Mouse (Mus musculus): Measurements from ENCODE around the gene Sema4c. TPM values are rescaled to one million over a fixed set of nuclear protein-coding genes. Genes with fewer than 3 reads are reported as not detected.

The Sema4c gene
- polyA plus RNA-seq (2014; fragmentation: Illumina TruSeq; extraction: RNeasy Lipid Tissue Mini Kit (QIAGEN cat#74804); ENCODE audit: low replicate concordance) = 0.19 TPM

GRCm38 (mm10) chr1:36558031-36558993, at the start of gene Sema4c:
Sema4c (minus strand) TSS chr1:36558349.

GRCm38 (mm10) chr1:36546888-36547471, 11.2 kb downstream of the Sema4c start, which contains the start of gene Ankrd39:
Ankrd39 (minus strand) TSS chr1:36547445.

DNA sequence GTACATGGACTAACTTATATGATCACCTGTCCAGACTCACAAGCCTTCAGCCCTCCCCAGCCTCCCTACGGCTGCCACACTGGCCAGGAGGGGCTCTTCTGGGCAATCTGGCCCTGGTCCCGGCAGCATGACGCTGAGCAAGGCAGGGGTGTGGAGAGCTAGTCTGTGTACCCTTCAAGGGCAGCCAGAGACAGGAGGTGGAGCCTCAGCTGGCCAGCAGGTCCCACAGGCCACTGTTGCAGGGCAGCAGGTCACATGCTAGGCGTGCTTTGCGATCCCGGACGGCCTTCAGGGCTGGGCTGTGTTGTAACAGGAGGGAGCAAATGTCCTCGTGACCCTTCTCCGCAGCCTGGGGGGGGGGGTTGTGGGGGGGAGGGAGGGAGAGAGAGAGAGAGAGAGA, 19.0 kb downstream of the Sema4c start, which contains the start of gene Gm42417:
Gene Gm42417, minus strand, starts transcription at position 244 of the 400 bp plus-strand sequence.

GRCm38 (mm10) chr1:36536783-36537182, 21.4 kb downstream of the Sema4c start, which contains the start of gene Ankrd23:
Ankrd23 (minus strand) TSS chr1:36536883.

DNA sequence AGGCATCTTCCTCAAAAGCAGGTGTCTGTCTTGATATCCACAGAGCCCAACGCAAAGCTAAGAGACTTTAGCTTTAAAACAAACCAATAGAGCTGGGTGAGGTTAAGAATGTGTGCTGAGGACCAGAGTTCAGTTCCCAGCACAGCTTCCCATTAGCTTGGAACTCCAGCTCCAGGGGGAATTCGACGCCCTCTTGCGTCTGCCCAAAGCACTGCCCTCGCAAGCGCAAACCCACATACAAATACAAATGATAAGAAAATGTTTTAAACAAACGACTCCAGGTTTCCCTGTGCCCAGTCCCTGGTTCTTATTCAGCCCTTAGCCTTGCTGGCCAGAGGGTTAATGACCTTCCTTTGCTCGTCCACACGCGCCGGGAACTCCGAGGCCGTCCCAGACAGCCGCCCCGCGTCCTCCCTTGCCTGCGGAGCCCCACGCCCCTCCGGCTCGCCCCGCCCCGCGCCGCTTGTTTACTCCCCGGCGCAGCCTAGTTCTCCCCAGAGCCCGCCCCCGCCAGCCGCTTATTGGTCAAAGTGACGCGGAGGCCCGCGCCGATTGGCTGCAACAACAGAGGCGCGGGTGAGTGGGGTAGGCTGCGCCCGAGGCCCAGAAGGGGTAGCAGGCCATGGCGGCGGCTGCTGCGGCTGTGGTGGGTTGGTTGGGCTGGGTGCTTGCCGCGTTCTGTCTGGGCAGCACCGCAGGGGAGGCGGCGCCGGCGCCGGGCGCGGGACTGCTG, 46.7 kb downstream of the Sema4c start, which contains the start of gene Cnnm3:
Gene Cnnm3, plus strand, starts transcription at position 579 of the 733 bp plus-strand sequence.

Other genes starting within 250 kb of the Sema4c start
- gene Kansl3, start 189.2 kb downstream of the Sema4c start, polyA plus RNA-seq (2014; fragmentation: Illumina TruSeq; extraction: RNeasy Lipid Tissue Mini Kit (QIAGEN cat#74804); ENCODE audit: low replicate concordance) = 11.0 TPM
- gene Fer1l5, start 186.1 kb downstream of the Sema4c start, polyA plus RNA-seq (2014; fragmentation: Illumina TruSeq; extraction: RNeasy Lipid Tissue Mini Kit (QIAGEN cat#74804); ENCODE audit: low replicate concordance) = not detected
- 2.9 TPM for gene Lman2l, start 113.1 kb downstream of the Sema4c start, polyA plus RNA-seq (2014; fragmentation: Illumina TruSeq; extraction: RNeasy Lipid Tissue Mini Kit (QIAGEN cat#74804); ENCODE audit: low replicate concordance)
- 13.8 TPM for gene Cnnm4, start 86.7 kb downstream of the Sema4c start, polyA plus RNA-seq (2014; fragmentation: Illumina TruSeq; extraction: RNeasy Lipid Tissue Mini Kit (QIAGEN cat#74804); ENCODE audit: low replicate concordance)
- 3.8 TPM for gene Cnnm3, start 46.5 kb downstream of the Sema4c start, polyA plus RNA-seq (2014; fragmentation: Illumina TruSeq; extraction: RNeasy Lipid Tissue Mini Kit (QIAGEN cat#74804); ENCODE audit: low replicate concordance)
- not detected for gene Ankrd23, start 21.5 kb downstream of the Sema4c start, polyA plus RNA-seq (2014; fragmentation: Illumina TruSeq; extraction: RNeasy Lipid Tissue Mini Kit (QIAGEN cat#74804); ENCODE audit: low replicate concordance)
- not detected for gene Gm42417, start 18.9 kb downstream of the Sema4c start, polyA plus RNA-seq (2014; fragmentation: Illumina TruSeq; extraction: RNeasy Lipid Tissue Mini Kit (QIAGEN cat#74804); ENCODE audit: low replicate concordance)
- 1.0 TPM for gene Ankrd39, start 10.9 kb downstream of the Sema4c start, polyA plus RNA-seq (2014; fragmentation: Illumina TruSeq; extraction: RNeasy Lipid Tissue Mini Kit (QIAGEN cat#74804); ENCODE audit: low replicate concordance)
- gene Fam178b, start 124.8 kb upstream of the Sema4c start, polyA plus RNA-seq (2014; fragmentation: Illumina TruSeq; extraction: RNeasy Lipid Tissue Mini Kit (QIAGEN cat#74804); ENCODE audit: low replicate concordance) = not detected
- 69.1 TPM for gene Cox5b, start 133.1 kb upstream of the Sema4c start, polyA plus RNA-seq (2014; fragmentation: Illumina TruSeq; extraction: RNeasy Lipid Tissue Mini Kit (QIAGEN cat#74804); ENCODE audit: low replicate concordance)
- gene 4933424G06Rik, start 151.8 kb upstream of the Sema4c start, polyA plus RNA-seq (2014; fragmentation: Illumina TruSeq; extraction: RNeasy Lipid Tissue Mini Kit (QIAGEN cat#74804); ENCODE audit: low replicate concordance) = not detected
- 8.6 TPM for gene Actr1b, start 156.1 kb upstream of the Sema4c start, polyA plus RNA-seq (2014; fragmentation: Illumina TruSeq; extraction: RNeasy Lipid Tissue Mini Kit (QIAGEN cat#74804); ENCODE audit: low replicate concordance)
- gene Zap70, start 203.4 kb upstream of the Sema4c start, polyA plus RNA-seq (2014; fragmentation: Illumina TruSeq; extraction: RNeasy Lipid Tissue Mini Kit (QIAGEN cat#74804); ENCODE audit: low replicate concordance) = not detected